In the genomic region with DNA sequence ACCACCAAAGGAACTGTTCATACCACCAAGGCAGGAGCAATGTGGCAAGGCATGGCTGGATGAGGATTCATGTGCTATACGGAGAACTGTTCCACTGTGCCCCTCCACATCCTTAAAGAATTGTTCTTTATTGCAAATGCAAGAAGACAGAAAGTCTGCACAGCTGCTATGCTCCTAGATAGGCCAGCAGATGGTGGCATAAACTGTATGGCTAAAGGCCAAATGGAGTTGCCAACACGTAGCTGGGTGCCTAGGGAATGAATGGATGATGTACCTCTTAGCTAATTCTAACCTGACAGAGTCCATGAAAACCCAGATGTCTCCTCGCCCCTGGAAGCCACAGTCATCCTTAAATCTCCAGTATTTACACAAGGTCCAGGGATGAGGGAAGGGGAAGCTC, we compare ENCODE assay signal across 11 mouse cellular contexts.
DNase-seq lines count a peak whose midpoint lies in the region; ATAC-seq and TF ChIP-seq lines count a peak whose summit lies in the region.
"Had no signal": no experiment of that assay in that cellular context is flagged by ENCODE, and none has a peak within 500 bp of the region (broad histone marks: within the 10 kb centered on the region; RNA-seq: fewer than 3 reads in every experiment).

No protein-coding gene starts in this region.

- ATAC-seq in hindbrain, embryonic 13.5 days (ENCODE audit: low FRiP score), result peak; percentile 66
- no peak for ATAC-seq in erythroblast, adult 5-6 weeks (replicated peaks; ENCODE audit: low FRiP score, poor library complexity, severe bottlenecking)

- H3K9me3 ChIP-seq in hindbrain, embryonic 13.5 days, result no peaks in the 10 kb centered on the region
- H3K9me3 ChIP-seq in hindbrain, embryonic 10.5 days, result no peaks in the 10 kb centered on the region
- H3K9me3 ChIP-seq: heart, embryonic 12.5 days had no signal

- H3K9ac ChIP-seq in hindbrain, embryonic 13.5 days, result no peak overlapping the region
- H3K9ac ChIP-seq: heart, embryonic 12.5 days had no signal

- no peak overlapping the region for H3K4me2 ChIP-seq in hindbrain, embryonic 13.5 days
- H3K4me2 ChIP-seq: heart, embryonic 12.5 days had no signal

- DNase-seq in hindbrain, embryonic 10.5 days (ENCODE audit: low spot score), result no peak
- DNase-seq in cerebellum, postnatal 25 days, result peak; percentile 16 to 42
- DNase-seq in layer of hippocampus, adult 11-12 months (ENCODE audit: low spot score), result peak; percentile 55
- peak; percentile 36 to 47 for DNase-seq in left cerebral cortex, postnatal 36 days (ENCODE audit: low spot score in 2 of 2)
- DNase-seq in retina, embryonic 14.5 days (ENCODE audit: low spot score), result no peak
- no peak for DNase-seq in gastrocnemius, adult 2 months
- DNase-seq: kidney, adult 8-10 months; lung, adult 2 months had no signal

- H3K4me3 ChIP-seq in hindbrain, embryonic 13.5 days, result no peak overlapping the region
- no peak overlapping the region for H3K4me3 ChIP-seq in hindbrain, embryonic 10.5 days
- H3K4me3 ChIP-seq in gastrocnemius, adult 2 months, result no peak overlapping the region
- H3K4me3 ChIP-seq: heart, embryonic 12.5 days had no signal

- no peaks in the 10 kb centered on the region for H3K4me1 ChIP-seq in hindbrain, embryonic 13.5 days (replicated peaks)
- H3K4me1 ChIP-seq in hindbrain, embryonic 10.5 days (replicated peaks), result no peaks in the 10 kb centered on the region
- H3K4me1 ChIP-seq: heart, embryonic 12.5 days had no signal

- H3K27ac ChIP-seq in hindbrain, embryonic 13.5 days, result no peak overlapping the region
- H3K27ac ChIP-seq in hindbrain, embryonic 10.5 days, result no peak overlapping the region
- no peak overlapping the region for H3K27ac ChIP-seq in gastrocnemius, adult 2 months

- H3K27me3 ChIP-seq in hindbrain, embryonic 13.5 days, result no peaks in the 10 kb centered on the region
- H3K27me3 ChIP-seq in hindbrain, embryonic 10.5 days (ENCODE audit: insufficient read depth, poor library complexity, severe bottlenecking), result no peaks in the 10 kb centered on the region
- H3K27me3 ChIP-seq: heart, embryonic 12.5 days had no signal

- WGBS in hindbrain, embryonic 13.5 days, result 54% methylated on average over 3 of the region's 3 CpGs
- WGBS in hindbrain, embryonic 10.5 days, result 74% methylated on average over 3 of the region's 3 CpGs

- intact Hi-C loops in left cerebral cortex, postnatal 36 days (cut with DNase I), result no loop called here
- intact Hi-C loops in gastrocnemius, adult 2 months (cut with DNase I), result no loop called here

- no peak for TF ChIP-seq CTCF in gastrocnemius, adult 2 months (IDR thresholded peaks at IDR 0.05)

- H3K36me3 ChIP-seq in hindbrain, embryonic 13.5 days, result no peaks in the 10 kb centered on the region
- H3K36me3 ChIP-seq in hindbrain, embryonic 10.5 days, result no peaks in the 10 kb centered on the region
- H3K36me3 ChIP-seq: heart, embryonic 12.5 days had no signal

Comparison
In these comparisons a context has a peak if more than half of its experiments do, and no peak if none do; other contexts are left out.
1. DNase-seq: peak in cerebellum, postnatal 25 days (2 of 2), layer of hippocampus, adult 11-12 months (single experiment) and left cerebral cortex, postnatal 36 days (2 of 2); none in hindbrain, embryonic 10.5 days (single experiment), retina, embryonic 14.5 days (single experiment) and gastrocnemius, adult 2 months (single experiment).